Mouse (Mus musculus) lung, postnatal 0 days (tissue): ENCODE measurements at regions not wholly inside any gene's neighbourhood (a gene's known extent, or its start where the extent isn't known, plus 50 kb on each side); places are given as distances from the start of the nearest gene placed in this dataset.
A peak's percentile ranks its signal among the peaks of the same experiment; 100 is the strongest.
"Not testable (repeated sequence)": the region's sequence is repeated elsewhere in the genome, so short reads cannot be mapped to it uniquely, and the experiment has no call there.

Experiments used
- ATAC-seq: fragments of 200-750 bp; cut with Nextera tagmentation; 2 replicates; pipeline ENCODE4 v1.8.0; 2017; ENCODE audit warnings: moderate library complexity
- DNase-seq: peaks from one replicate; pipeline ENCODE4 v3.0.0-alpha.2; 2016; ENCODE audit warnings: low spot score
- H3K27ac ChIP-seq: fragments of 300-500 bp; sonication (generic); 2 replicates; pipeline ENCODE4 v1.5.1; 2014; ENCODE audit warnings: antibody characterized with exemption, mild to moderate bottlenecking, low read length, mixed read lengths
- H3K27me3 ChIP-seq: fragments of 300-500 bp; sonication (generic); replicated peaks from 2 replicates; pipeline ENCODE4 v1.6.1; 2014; ENCODE audit warnings: low read length, mixed read lengths; ENCODE audit not compliant: insufficient read depth
- H3K36me3 ChIP-seq: fragments of 300-500 bp; sonication (generic); 2 replicates; pipeline ENCODE4 v1.6.1; 2014; ENCODE audit warnings: low read length, mixed read lengths; ENCODE audit not compliant: insufficient read depth
- H3K4me1 ChIP-seq: fragments of 300-500 bp; sonication (generic); 2 replicates; pipeline ENCODE4 v1.6.1; 2014; ENCODE audit warnings: antibody characterized with exemption, low read depth, low read length, mixed read lengths; ENCODE audit not compliant: insufficient read depth
- H3K4me2 ChIP-seq: fragments of 300-500 bp; sonication (generic); replicated peaks from 2 replicates; pipeline ENCODE4 v1.6.1; 2014; ENCODE audit warnings: low read depth, mild to moderate bottlenecking, low read length, moderate library complexity, mixed read lengths
- H3K4me3 ChIP-seq: fragments of 300-500 bp; sonication (generic); 2 replicates; pipeline ENCODE4 v1.5.1; 2014; ENCODE audit warnings: low read depth, low read length
- H3K9ac ChIP-seq: fragments of 300-500 bp; sonication (generic); replicated peaks from 2 replicates; pipeline ENCODE4 v1.6.1; 2014; ENCODE audit warnings: low read depth, mild to moderate bottlenecking
- H3K9me3 ChIP-seq: fragments of 300-500 bp; sonication (generic); 2 replicates; pipeline ENCODE4 v1.6.1; 2016; ENCODE audit warnings: low read length, mixed read lengths
- CTCF ChIP-seq: IDR thresholded peaks from 2 replicates; pipeline ENCODE4 v1.5.1; 2016; ENCODE audit warnings: antibody characterized with exemption, mild to moderate bottlenecking
- EP300 ChIP-seq: IDR thresholded peaks from 2 replicates; pipeline ENCODE4 v1.6.1; 2016; ENCODE audit warnings: antibody characterized with exemption, mild to moderate bottlenecking, control low read depth
- WGBS: fragments of 180-500 bp; shearing (Covaris S2); extraction: QIAGEN DNeasy Blood & Tissue Kit; methylation state at CpG from one replicate; pipeline ENCODE4 v1.1.7; 2014; 5-methylcytosine and 5-hydroxymethylcytosine counted together

DNA sequence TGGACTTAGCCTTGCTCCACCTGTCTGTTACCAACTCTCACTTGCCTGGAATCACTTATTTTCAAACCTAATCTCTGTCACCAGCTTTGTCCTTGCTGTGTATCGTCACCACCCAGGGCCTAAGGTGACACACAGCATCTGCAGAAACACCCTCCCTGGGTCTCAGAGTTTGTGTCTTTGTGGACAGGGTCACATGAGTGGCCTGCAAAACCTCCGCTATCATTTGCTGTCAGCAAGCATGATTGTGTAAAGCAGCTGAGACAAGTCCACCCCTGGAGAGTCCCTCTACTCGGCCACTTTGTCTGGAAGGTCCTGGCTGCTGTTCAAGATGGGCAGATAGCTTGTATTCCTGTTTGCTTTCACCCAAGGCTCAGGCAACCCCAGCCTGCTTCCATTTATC, 205.7 kb upstream of the Lrfn2 start:
- Histone ChIP-seq H3K9me3 (no peaks in the 10 kb centered on the region), H3K9ac (no peak overlapping the region), H3K4me2 (no peak overlapping the region), H3K36me3 (no peaks in the 10 kb centered on the region), H3K27me3 (no peaks in the 10 kb centered on the region), H3K27ac (no peak overlapping the region), H3K4me1 (no peaks in the 10 kb centered on the region), H3K4me3 (no peak overlapping the region)
- ATAC-seq (no peak), DNase-seq (no peak)
- TF ChIP-seq CTCF (no peak), EP300 (no peak)
- 38% methylated on average over 3 of the region's 3 CpGs for WGBS

DNA sequence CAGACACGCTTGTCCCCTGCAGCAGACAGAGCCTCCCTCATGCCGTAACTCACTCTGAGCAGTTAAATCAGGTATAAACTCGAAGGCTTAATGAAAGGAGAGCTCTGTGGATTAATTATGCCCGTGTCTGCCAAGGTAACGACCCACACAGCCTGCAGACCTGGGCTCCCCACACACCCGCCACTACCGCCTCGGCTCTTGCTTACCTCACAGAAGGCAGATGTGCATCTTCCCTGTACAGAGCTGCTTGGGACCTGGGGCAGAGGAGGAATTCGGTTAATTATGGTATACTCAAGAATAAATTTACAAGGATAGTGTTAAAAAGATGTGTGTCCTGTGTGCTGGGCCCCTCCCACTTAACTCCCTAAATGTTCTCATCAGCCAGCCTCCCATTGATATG, 198.4 kb upstream of the Lrfn2 start:
- 76% methylated on average over 9 of the region's 9 CpGs for WGBS
- TF ChIP-seq EP300 = no peak
- TF ChIP-seq CTCF = no peak
- no peak overlapping the region for H3K9ac ChIP-seq
- H3K4me2 ChIP-seq = no peak overlapping the region
- ATAC-seq = no peak
- no peak for DNase-seq
- H3K4me1 ChIP-seq = no peaks in the 10 kb centered on the region
- no peak overlapping the region for H3K4me3 ChIP-seq
- H3K27me3 ChIP-seq = no peaks in the 10 kb centered on the region
- no peaks in the 10 kb centered on the region for H3K9me3 ChIP-seq
- H3K36me3 ChIP-seq = no peaks in the 10 kb centered on the region
- no peak overlapping the region for H3K27ac ChIP-seq

DNA sequence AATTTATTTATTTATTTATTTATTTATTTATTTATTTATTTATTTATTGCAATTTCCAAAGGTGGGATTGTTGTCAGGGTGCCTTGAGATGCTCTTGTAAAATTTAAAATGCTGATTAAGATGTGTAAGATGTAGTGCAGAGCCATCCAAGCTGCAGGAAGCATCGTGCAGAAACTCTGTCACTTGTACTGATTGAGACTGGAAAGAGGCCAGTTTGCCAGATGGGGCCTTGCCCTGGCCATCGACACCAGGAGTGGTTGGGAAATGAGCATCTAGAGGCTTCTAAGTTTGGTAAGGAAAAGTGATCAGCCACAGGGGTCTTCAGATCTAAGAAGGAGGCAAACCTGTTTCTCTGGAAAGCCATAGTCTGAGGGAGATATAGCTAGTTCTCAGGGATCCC, 195.0 kb upstream of the Lrfn2 start:
- not testable (repeated sequence) for H3K27ac ChIP-seq, H3K4me2 ChIP-seq, H3K4me3 ChIP-seq, H3K9me3 ChIP-seq, H3K36me3 ChIP-seq, H3K27me3 ChIP-seq, H3K4me1 ChIP-seq, DNase-seq, H3K9ac ChIP-seq, ATAC-seq
- 69% methylated on average over 2 of the region's 2 CpGs for WGBS

DNA sequence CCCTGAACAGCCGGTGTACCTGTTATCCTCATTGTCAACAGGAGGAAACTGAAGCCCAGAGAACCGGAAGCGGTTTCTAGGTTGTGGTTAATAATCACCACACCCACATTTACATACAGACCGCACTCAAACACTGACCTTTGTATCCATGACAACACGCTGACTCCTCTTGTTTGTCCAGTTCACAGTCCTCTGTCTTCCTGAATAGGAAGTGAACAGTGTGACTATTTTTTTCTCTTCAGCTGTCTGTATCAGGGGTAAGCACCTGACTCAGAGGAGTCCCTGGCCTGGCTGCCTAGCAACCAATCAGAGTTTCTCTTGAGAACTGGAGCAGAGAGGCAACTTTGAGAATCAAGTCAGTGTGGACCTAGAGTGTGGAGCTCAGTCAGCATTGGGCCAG, 193.5 kb upstream of the Lrfn2 start:
- 62% methylated on average over 5 of the region's 5 CpGs for WGBS
- TF ChIP-seq EP300 (no peak), CTCF (no peak)
- H3K4me3 ChIP-seq = no peak overlapping the region
- no peak overlapping the region for H3K9ac ChIP-seq
- H3K27ac ChIP-seq = no peak overlapping the region
- no peaks in the 10 kb centered on the region for H3K9me3 ChIP-seq
- H3K4me2 ChIP-seq = no peak overlapping the region
- H3K27me3 ChIP-seq = no peaks in the 10 kb centered on the region
- ATAC-seq (peak; percentile 83), DNase-seq (peak; percentile 77)
- H3K4me1 ChIP-seq = no peaks in the 10 kb centered on the region
- no peaks in the 10 kb centered on the region for H3K36me3 ChIP-seq

DNA sequence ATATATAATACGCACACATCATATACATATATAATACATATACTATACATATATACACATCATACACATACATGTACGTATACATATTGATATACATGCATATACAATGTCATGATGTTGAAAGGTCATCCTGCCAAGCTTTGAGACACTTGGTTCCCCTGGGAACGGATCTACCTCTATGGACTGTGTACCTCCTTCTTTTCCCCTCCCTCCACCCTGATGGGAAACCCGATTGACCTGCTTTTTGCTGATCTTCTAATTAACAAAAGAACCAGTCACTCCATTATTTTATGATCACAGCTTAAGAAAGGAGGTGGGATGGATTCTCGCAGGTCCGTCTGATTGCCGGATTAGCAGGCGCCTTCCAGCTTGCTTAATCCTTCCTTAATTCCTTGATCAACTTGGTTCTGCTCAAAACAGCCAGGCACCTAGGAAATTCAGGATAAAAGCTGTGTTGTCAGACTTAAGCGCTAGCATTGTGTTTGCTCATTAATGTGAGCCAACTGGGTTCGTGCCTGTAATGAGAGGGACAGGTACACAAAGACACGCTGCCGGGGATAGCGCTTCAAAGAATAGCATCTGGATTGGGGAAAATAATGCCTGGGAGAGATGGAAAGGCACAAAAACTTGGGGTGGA, 189.3 kb upstream of the Lrfn2 start:
- Histone ChIP-seq H3K27ac (no peak overlapping the region), H3K4me1 (no peaks in the 10 kb centered on the region), H3K36me3 (no peaks in the 10 kb centered on the region), H3K9me3 (no peaks in the 10 kb centered on the region), H3K9ac (no peak overlapping the region), H3K4me3 (no peak overlapping the region), H3K4me2 (no peak overlapping the region), H3K27me3 (no peaks in the 10 kb centered on the region)
- TF ChIP-seq CTCF (no peak), EP300 (no peak)
- DNase-seq (no peak), ATAC-seq (no peak)
- WGBS = 79% methylated on average over 13 of the region's 13 CpGs

DNA sequence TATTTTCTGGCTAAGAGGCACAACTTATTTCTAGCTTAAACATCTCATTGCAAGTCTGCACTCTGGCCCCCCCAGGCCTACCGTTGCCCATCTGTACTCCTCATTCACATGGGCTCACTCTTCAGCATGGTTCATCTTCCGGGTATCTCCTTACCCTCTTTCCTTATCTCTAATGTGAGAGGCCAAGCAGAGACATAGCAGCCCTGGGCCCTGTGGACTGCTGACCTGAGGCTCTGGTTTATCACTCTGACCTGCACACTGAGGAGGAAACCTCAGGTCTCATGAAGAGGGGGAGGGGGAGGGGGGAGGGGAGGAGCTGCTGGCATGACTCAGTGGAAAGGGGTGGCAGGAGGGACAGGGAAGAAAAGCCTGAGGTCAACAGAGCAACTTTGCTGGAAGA, 162.1 kb upstream of the Lrfn2 start:
- H3K27me3 ChIP-seq = no peaks in the 10 kb centered on the region
- no peak overlapping the region for H3K27ac ChIP-seq
- H3K4me1 ChIP-seq = no peaks in the 10 kb centered on the region
- WGBS = 56% methylated on average over 2 of the region's 2 CpGs
- H3K4me3 ChIP-seq = no peak overlapping the region
- no peaks in the 10 kb centered on the region for H3K36me3 ChIP-seq
- TF ChIP-seq EP300 (no peak), CTCF (no peak)
- DNase-seq (no peak), ATAC-seq (no peak)
- H3K4me2 ChIP-seq = no peak overlapping the region
- no peaks in the 10 kb centered on the region for H3K9me3 ChIP-seq
- H3K9ac ChIP-seq = no peak overlapping the region

DNA sequence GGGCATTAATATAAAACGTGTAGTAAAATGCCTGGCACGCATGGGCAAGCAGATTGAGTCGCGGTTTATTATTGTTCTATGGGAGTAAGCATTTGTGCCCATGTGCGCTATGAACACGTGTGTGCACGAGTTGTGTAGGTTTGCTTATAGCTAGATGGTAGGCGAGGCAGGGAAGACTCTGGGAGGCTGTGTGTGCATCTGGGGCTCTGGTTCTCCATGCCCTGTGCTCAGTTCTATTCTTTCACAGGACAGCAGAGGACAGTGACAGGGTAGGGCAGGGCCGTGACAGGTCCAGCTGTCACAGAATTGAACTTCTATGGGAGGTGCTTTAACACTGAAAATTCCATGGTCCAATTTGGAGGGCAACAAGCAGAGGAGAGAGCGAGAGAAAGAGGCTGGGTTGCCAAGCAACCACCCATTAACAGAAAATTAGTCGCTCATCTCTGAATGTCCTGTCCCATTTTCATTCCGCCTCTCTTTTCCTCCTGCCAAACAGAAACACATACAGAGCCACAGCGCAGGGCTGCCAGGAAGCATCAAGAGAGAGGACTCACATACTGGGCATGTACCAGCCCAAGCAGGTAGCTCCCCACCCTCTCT, 160.4 kb upstream of the Lrfn2 start:
- H3K4me3 ChIP-seq = no peak overlapping the region
- H3K27ac ChIP-seq = no peak overlapping the region
- no peaks in the 10 kb centered on the region for H3K9me3 ChIP-seq
- no peaks in the 10 kb centered on the region for H3K4me1 ChIP-seq
- H3K4me2 ChIP-seq = no peak overlapping the region
- no peaks in the 10 kb centered on the region for H3K27me3 ChIP-seq
- H3K36me3 ChIP-seq = no peaks in the 10 kb centered on the region
- no peak for DNase-seq
- ATAC-seq = no peak
- WGBS = 82% methylated on average over 13 of the region's 13 CpGs
- no peak overlapping the region for H3K9ac ChIP-seq
- no peak for TF ChIP-seq EP300
- TF ChIP-seq CTCF = no peak
